Mouse (Mus musculus) embryonic facial prominence, embryonic 15.5 days (tissue): ENCODE measurements around the gene Hoxa9. TPM values are rescaled to one million over a fixed set of nuclear protein-coding genes. Genes with fewer than 3 reads are reported as not detected.

Experiments used
- ATAC-seq: fragments of 200-750 bp; cut with Nextera tagmentation; 2 replicates; pipeline ENCODE4 v1.8.0; 2017; ENCODE audit warnings: low read depth, moderate TSS enrichment; ENCODE audit not compliant: insufficient number of reproducible peaks, low FRiP score, low TSS enrichment
- H3K27ac ChIP-seq: fragments of 300-500 bp; sonication (generic); replicated peaks from 2 replicates; pipeline ENCODE4 v1.5.1; 2015; ENCODE audit warnings: mild to moderate bottlenecking, inconsistent platforms
- H3K27me3 ChIP-seq: fragments of 300-500 bp; sonication (generic); 2 replicates; pipeline ENCODE4 v1.6.1; 2015; ENCODE audit warnings: inconsistent platforms
- H3K36me3 ChIP-seq: fragments of 300-500 bp; sonication (generic); 2 replicates; pipeline ENCODE4 v1.6.1; 2015; ENCODE audit warnings: mild to moderate bottlenecking, inconsistent platforms
- H3K4me1 ChIP-seq: fragments of 300-500 bp; sonication (generic); 2 replicates; pipeline ENCODE4 v1.6.1; 2015; ENCODE audit warnings: inconsistent platforms
- H3K4me2 ChIP-seq: fragments of 300-500 bp; sonication (generic); replicated peaks from 2 replicates; pipeline ENCODE4 v1.6.1; 2015; ENCODE audit warnings: mild to moderate bottlenecking, inconsistent platforms
- H3K4me3 ChIP-seq: fragments of 300-500 bp; sonication (generic); replicated peaks from 2 replicates; pipeline ENCODE4 v1.5.1; 2015; ENCODE audit warnings: mild to moderate bottlenecking, inconsistent platforms
- H3K9ac ChIP-seq: fragments of 300-500 bp; sonication (generic); 2 replicates; pipeline ENCODE4 v1.6.1; 2015; ENCODE audit warnings: inconsistent platforms
- H3K9me3 ChIP-seq: fragments of 300-500 bp; sonication (generic); replicated peaks from 2 replicates; pipeline ENCODE4 v1.6.1; 2016; ENCODE audit warnings: inconsistent platforms
- WGBS: fragments of 180-500 bp; shearing (Covaris S2); methylation state at CpG from one replicate; pipeline ENCODE4 v1.1.7; 2015; 5-methylcytosine and 5-hydroxymethylcytosine counted together
- polyA plus RNA-seq: library from polyadenylated mRNA; unstranded; fragments of >200 nt; fragmentation: Nextera tagmentation; extraction: Ambion mirVana; gene quantifications from 2 replicates; pipeline ENCODE4 v1.2.1, GENCODE M21; 2015

The Hoxa9 gene
- polyA plus RNA-seq, 1 experiment from 2014 or later = 0.13 TPM

GRCm38 (mm10) chr6:52189909-52190308, 41.0 kb downstream of the Hoxa9 start:
- H3K27me3 ChIP-seq = peaks cover 99% of the 10 kb centered on the region
- H3K27ac ChIP-seq = no peak overlapping the region
- peaks cover 13% of the 10 kb centered on the region for H3K4me1 ChIP-seq
- no peaks in the 10 kb centered on the region for H3K9me3 ChIP-seq
- 8% methylated on average over 8 of the region's 8 CpGs for whole genome bisulfite sequencing
- no peaks in the 10 kb centered on the region for H3K36me3 ChIP-seq
- H3K4me3 ChIP-seq = no peak overlapping the region
- no peak overlapping the region for H3K4me2 ChIP-seq
- no peak for ATAC-seq
- H3K9ac ChIP-seq = no peak overlapping the region

GRCm38 (mm10) chr6:52189172-52189591, 41.7 kb downstream of the Hoxa9 start:
- Histone ChIP-seq H3K4me2 (no peak overlapping the region), H3K9ac (no peak overlapping the region), H3K4me3 (no peak overlapping the region), H3K27ac (no peak overlapping the region), H3K27me3 (peaks cover 99% of the 10 kb centered on the region), H3K9me3 (no peaks in the 10 kb centered on the region), H3K36me3 (no peaks in the 10 kb centered on the region), H3K4me1 (peaks cover 13% of the 10 kb centered on the region)
- no peak for ATAC-seq
- 10% methylated on average over 5 of the region's 5 CpGs for WGBS

GRCm38 (mm10) chr6:52186500-52186899, 44.4 kb downstream of the Hoxa9 start:
- Histone ChIP-seq H3K27ac (no peak overlapping the region), H3K36me3 (no peaks in the 10 kb centered on the region), H3K9ac (no peak overlapping the region), H3K9me3 (no peaks in the 10 kb centered on the region), H3K4me1 (peaks cover 7% of the 10 kb centered on the region), H3K4me3 (no peak overlapping the region), H3K4me2 (no peak overlapping the region), H3K27me3 (peaks cover 100% of the 10 kb centered on the region)
- WGBS = 10% methylated on average over 1 of the region's 1 CpGs
- ATAC-seq = no peak

DNA sequence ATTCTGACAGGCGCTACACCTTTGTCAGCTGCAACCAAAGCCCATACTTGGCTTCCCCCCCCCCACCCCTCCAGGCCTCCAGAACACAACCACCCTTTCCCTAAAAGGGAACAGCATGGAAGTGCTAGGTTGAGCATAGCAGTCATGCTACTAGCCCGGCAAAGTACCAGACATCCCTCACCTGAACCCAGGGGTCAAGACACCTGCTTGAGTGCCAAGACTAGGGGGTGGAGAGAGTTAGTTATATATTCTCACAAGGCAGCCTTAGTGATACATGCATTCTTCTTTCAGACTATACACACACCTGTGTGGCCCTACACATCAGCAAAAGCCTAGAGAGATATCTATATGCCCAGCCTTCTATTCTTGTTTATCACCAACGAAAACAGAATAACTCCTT, 45.1 kb downstream of the Hoxa9 start:
- Histone ChIP-seq H3K36me3 (no peaks in the 10 kb centered on the region), H3K4me3 (no peak overlapping the region), H3K4me2 (no peak overlapping the region), H3K4me1 (peaks cover under 1% of the 10 kb centered on the region; the same call in 1 of the 2 replicates), H3K27me3 (peaks cover 100% of the 10 kb centered on the region), H3K9me3 (no peaks in the 10 kb centered on the region), H3K9ac (no peak overlapping the region), H3K27ac (no peak overlapping the region)
- no peak for ATAC-seq
- WGBS = 13% methylated on average over 3 of the region's 3 CpGs

- WGBS = 2% methylated on average over 19 of the region's 19 CpGs
- Histone ChIP-seq H3K36me3 (no peaks in the 10 kb centered on the region), H3K4me1 (no peaks in the 10 kb centered on the region), H3K4me3 (no peak overlapping the region), H3K27ac (no peak overlapping the region), H3K27me3 (peaks cover 100% of the 10 kb centered on the region), H3K9ac (no peak overlapping the region), H3K4me2 (no peak overlapping the region), H3K9me3 (no peaks in the 10 kb centered on the region)
- ATAC-seq = no peak
Measured at GRCm38 (mm10) chr6:52185222-52185621, 45.7 kb downstream of the Hoxa9 start.

GRCm38 (mm10) chr6:52184668-52185067, 46.2 kb downstream of the Hoxa9 start:
- H3K4me1 ChIP-seq = no peaks in the 10 kb centered on the region
- H3K4me3 ChIP-seq = no peak overlapping the region
- no peak overlapping the region for H3K4me2 ChIP-seq
- WGBS = 2% methylated on average over 6 of the region's 6 CpGs
- H3K27ac ChIP-seq = no peak overlapping the region
- H3K9ac ChIP-seq = no peak overlapping the region
- H3K27me3 ChIP-seq = peaks cover 100% of the 10 kb centered on the region
- no peaks in the 10 kb centered on the region for H3K36me3 ChIP-seq
- H3K9me3 ChIP-seq = no peaks in the 10 kb centered on the region
- no peak for ATAC-seq

- WGBS = 9% methylated on average over 10 of the region's 10 CpGs
- no peaks in the 10 kb centered on the region for H3K9me3 ChIP-seq
- no peak overlapping the region for H3K4me3 ChIP-seq
- ATAC-seq = no peak
- H3K4me1 ChIP-seq = no peaks in the 10 kb centered on the region
- H3K27ac ChIP-seq = no peak overlapping the region
- H3K4me2 ChIP-seq = no peak overlapping the region
- H3K27me3 ChIP-seq = peaks cover 100% of the 10 kb centered on the region
- no peak overlapping the region for H3K9ac ChIP-seq
- no peaks in the 10 kb centered on the region for H3K36me3 ChIP-seq
Measured at GRCm38 (mm10) chr6:52183311-52184080, 47.4 kb downstream of the Hoxa9 start.

- ATAC-seq = no peak
- H3K9me3 ChIP-seq = no peaks in the 10 kb centered on the region
- no peaks in the 10 kb centered on the region for H3K36me3 ChIP-seq
- no peak overlapping the region for H3K27ac ChIP-seq
- H3K4me2 ChIP-seq = no peak overlapping the region
- H3K4me1 ChIP-seq = no peaks in the 10 kb centered on the region
- 19% methylated on average over 1 of the region's 1 CpGs for WGBS
- peaks cover 100% of the 10 kb centered on the region for H3K27me3 ChIP-seq
- H3K9ac ChIP-seq = no peak overlapping the region
- no peak overlapping the region for H3K4me3 ChIP-seq
Measured at GRCm38 (mm10) chr6:52182793-52183192, 48.1 kb downstream of the Hoxa9 start.

DNA sequence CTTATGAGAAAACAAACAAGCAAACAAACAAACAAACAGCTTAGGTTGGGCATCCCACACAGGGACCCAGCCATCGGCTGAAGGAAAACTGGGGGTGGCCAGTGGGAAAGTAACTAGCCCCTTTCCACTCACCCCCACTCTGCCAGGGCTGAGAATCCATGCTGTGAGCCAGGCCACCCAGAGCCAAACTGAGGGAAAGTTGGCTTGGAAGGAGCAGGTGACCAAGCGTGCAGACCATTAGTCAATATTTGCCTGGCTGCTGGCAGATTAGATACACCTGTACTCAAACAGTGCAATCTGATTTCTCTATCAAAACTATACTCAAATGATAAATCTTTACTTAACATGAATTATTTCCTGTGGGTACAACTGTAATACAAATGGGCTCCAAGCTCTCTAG, 48.9 kb downstream of the Hoxa9 start:
- 19% methylated on average over 2 of the region's 2 CpGs for WGBS
- no peaks in the 10 kb centered on the region for H3K4me1 ChIP-seq
- no peak overlapping the region for H3K27ac ChIP-seq
- no peak overlapping the region for H3K4me3 ChIP-seq
- ATAC-seq = no peak
- no peaks in the 10 kb centered on the region for H3K36me3 ChIP-seq
- no peaks in the 10 kb centered on the region for H3K9me3 ChIP-seq
- no peak overlapping the region for H3K4me2 ChIP-seq
- H3K9ac ChIP-seq = no peak overlapping the region
- H3K27me3 ChIP-seq = peaks cover 100% of the 10 kb centered on the region

DNA sequence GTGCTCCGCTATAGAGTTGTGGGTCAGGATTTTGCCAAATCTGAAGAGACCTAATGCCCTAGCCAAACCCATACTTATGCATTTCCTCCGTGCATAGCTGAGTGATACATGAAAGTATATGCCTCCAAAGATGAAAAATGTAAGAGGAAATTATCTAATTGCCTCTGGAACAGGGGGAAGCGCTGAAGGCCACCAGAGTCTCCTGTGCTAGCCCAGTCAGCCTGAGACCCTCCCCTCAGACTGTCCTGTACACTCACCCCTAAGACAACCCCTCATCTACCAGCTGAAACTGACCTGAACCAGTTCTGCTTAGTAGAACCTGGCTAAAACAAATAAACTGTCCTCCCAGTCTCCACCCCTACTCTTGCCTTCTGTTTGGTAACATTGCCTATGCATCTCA, 50.2 kb downstream of the Hoxa9 start:
- ATAC-seq = no peak
- H3K27ac ChIP-seq = no peak overlapping the region
- no peak overlapping the region for H3K9ac ChIP-seq
- no peak overlapping the region for H3K4me2 ChIP-seq
- 8% methylated on average over 3 of the region's 3 CpGs for WGBS
- no peaks in the 10 kb centered on the region for H3K4me1 ChIP-seq
- H3K27me3 ChIP-seq = peaks cover 100% of the 10 kb centered on the region
- H3K9me3 ChIP-seq = no peaks in the 10 kb centered on the region
- no peaks in the 10 kb centered on the region for H3K36me3 ChIP-seq
- no peak overlapping the region for H3K4me3 ChIP-seq

GRCm38 (mm10) chr6:52180213-52180710, 50.6 kb downstream of the Hoxa9 start:
- H3K4me2 ChIP-seq = no peak overlapping the region
- no peak for ATAC-seq
- H3K27ac ChIP-seq = no peak overlapping the region
- no peaks in the 10 kb centered on the region for H3K9me3 ChIP-seq
- H3K9ac ChIP-seq = no peak overlapping the region
- no peaks in the 10 kb centered on the region for H3K36me3 ChIP-seq
- H3K4me3 ChIP-seq = no peak overlapping the region
- no peaks in the 10 kb centered on the region for H3K4me1 ChIP-seq
- WGBS = 9% methylated on average over 11 of the region's 11 CpGs
- H3K27me3 ChIP-seq = peaks cover 100% of the 10 kb centered on the region

DNA sequence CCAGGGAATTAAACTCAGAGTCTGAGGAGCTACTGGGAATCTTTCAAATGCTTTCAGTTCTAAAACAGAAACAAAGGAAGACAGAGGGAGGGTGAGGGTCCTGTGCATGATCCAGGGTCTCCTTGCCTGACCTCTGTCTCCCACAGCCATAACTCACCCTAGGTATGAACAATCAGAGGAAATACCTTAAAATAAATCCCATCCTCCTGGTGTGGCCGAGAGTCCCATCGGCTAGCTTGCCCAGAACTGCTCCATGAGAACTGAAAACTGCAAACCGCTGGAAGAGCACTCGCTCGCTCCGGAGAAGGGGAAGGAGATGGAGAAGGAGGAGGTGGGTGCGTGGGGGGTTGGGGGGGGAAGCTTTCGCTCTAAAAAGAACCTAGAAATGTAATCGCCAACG, 51.2 kb downstream of the Hoxa9 start:
- Histone ChIP-seq H3K36me3 (no peaks in the 10 kb centered on the region), H3K9ac (no peak overlapping the region), H3K4me3 (no peak overlapping the region), H3K4me1 (no peaks in the 10 kb centered on the region), H3K27ac (no peak overlapping the region), H3K27me3 (peaks cover 100% of the 10 kb centered on the region), H3K9me3 (no peaks in the 10 kb centered on the region), H3K4me2 (no peak overlapping the region)
- WGBS = 3% methylated on average over 10 of the region's 10 CpGs
- no peak for ATAC-seq
